ENCODE assay signal across 24 mouse cellular contexts in the genomic region with DNA sequence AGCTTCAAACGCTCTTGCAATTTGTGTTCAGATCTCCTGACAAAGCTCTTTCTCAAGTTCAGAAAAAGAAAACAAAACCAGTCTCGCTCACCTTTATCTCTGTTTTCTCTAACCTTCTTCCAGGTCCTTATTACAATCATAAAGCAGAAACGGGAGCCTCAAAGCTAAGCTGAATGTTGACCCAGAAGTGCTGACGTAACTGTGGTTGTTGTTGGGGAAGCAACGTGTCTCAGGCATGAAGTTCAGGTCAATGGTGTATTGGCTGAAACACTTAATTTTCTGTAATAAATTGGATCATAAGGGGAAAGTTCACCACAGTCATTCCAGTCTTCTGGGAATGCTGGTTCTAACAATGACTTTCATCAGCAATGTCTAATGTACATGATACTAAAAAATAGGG.
A peak's percentile ranks its signal among the peaks of the same experiment; 100 is the strongest.
DNase-seq lines count a peak whose midpoint lies in the region; ATAC-seq and TF ChIP-seq lines count a peak whose summit lies in the region.
"Had no signal": no experiment of that assay in that cellular context is flagged by ENCODE, and none has a peak within 500 bp of the region (broad histone marks: within the 10 kb centered on the region; RNA-seq: fewer than 3 reads in every experiment).

No protein-coding gene starts in this region.

- no peaks in the 10 kb centered on the region for H3K79me2 ChIP-seq in liver, adult 2 months (ENCODE audit: control insufficient read depth, insufficient read depth, low read length)

- no peaks in the 10 kb centered on the region for H3K9me3 ChIP-seq in forebrain, embryonic 15.5 days
- H3K9me3 ChIP-seq in forebrain, embryonic 10.5 days: no peaks in the 10 kb centered on the region
- H3K9me3 ChIP-seq in hindbrain, postnatal 0 days (ENCODE audit: low read length): no peaks in the 10 kb centered on the region
- no peaks in the 10 kb centered on the region for H3K9me3 ChIP-seq in hindbrain, embryonic 13.5 days
- no peaks in the 10 kb centered on the region for H3K9me3 ChIP-seq in liver, embryonic 11.5 days (ENCODE audit: control insufficient read depth, low read length)
- H3K9me3 ChIP-seq: embryonic facial prominence, embryonic 12.5 days; embryonic facial prominence, embryonic 15.5 days; heart, embryonic 10.5 days; heart, embryonic 13.5 days; hindbrain, embryonic 15.5 days; intestine, embryonic 15.5 days had no signal

- no peak for TF ChIP-seq POLR2A in liver, adult 2 months (IDR thresholded peaks at IDR 0.05; ENCODE audit: extremely low read depth, insufficient read depth, low read length)

- DNase-seq in forebrain, embryonic 10.5 days (ENCODE audit: extremely low spot score, low spot score): no peak
- no peak for DNase-seq in hindbrain, postnatal 0 days (ENCODE audit: low spot score)
- peak; percentile 87 for DNase-seq in liver, adult 2 months (ENCODE audit: extremely low read depth, low read depth, low spot score)
- DNase-seq in liver, embryonic 11.5 days (ENCODE audit: low spot score): no peak
- DNase-seq: adrenal gland, adult 2 months; adrenal gland, postnatal 14 days; B cell, adult 2 months; cerebellum, adult 11 months; gastrocnemius, postnatal 10 days; gastrocnemius, postnatal 36 days; heart, adult 2 months; heart, postnatal 14 days; heart, postnatal 4 days; kidney, adult 11 months had no signal

- TF ChIP-seq CTCF in hindbrain, postnatal 0 days (IDR thresholded peaks at IDR 0.05; ENCODE audit: low read depth): no peak
- TF ChIP-seq CTCF in liver, adult 2 months (IDR thresholded peaks at IDR 0.05; ENCODE audit: low read depth, low read length): no peak

- 44% methylated on average over 5 of the region's 5 CpGs for WGBS in forebrain, embryonic 15.5 days
- WGBS in forebrain, embryonic 10.5 days: 86% methylated on average over 5 of the region's 5 CpGs
- WGBS in hindbrain, postnatal 0 days: 64% methylated on average over 5 of the region's 5 CpGs
- WGBS in hindbrain, embryonic 13.5 days: 81% methylated on average over 5 of the region's 5 CpGs
- 51% methylated on average over 5 of the region's 5 CpGs for WGBS in liver, adult 2 months
- WGBS in liver, embryonic 11.5 days: 70% methylated on average over 5 of the region's 5 CpGs

- no peak for ATAC-seq in forebrain, embryonic 15.5 days (replicated peaks)
- ATAC-seq in hindbrain, postnatal 0 days: no peak
- no peak for ATAC-seq in hindbrain, embryonic 13.5 days (ENCODE audit: low FRiP score)
- ATAC-seq in liver, embryonic 11.5 days (replicated peaks; ENCODE audit: low FRiP score): no peak
- ATAC-seq: intestine, embryonic 15.5 days had no signal

- no peaks in the 10 kb centered on the region for H3K36me3 ChIP-seq in forebrain, embryonic 15.5 days
- no peaks in the 10 kb centered on the region for H3K36me3 ChIP-seq in forebrain, embryonic 10.5 days (replicated peaks)
- H3K36me3 ChIP-seq in hindbrain, postnatal 0 days (ENCODE audit: insufficient read depth, low read length): no peaks in the 10 kb centered on the region
- H3K36me3 ChIP-seq in hindbrain, embryonic 13.5 days: no peaks in the 10 kb centered on the region
- no peaks in the 10 kb centered on the region for H3K36me3 ChIP-seq in liver, adult 2 months (ENCODE audit: control insufficient read depth, insufficient read depth, low read length)
- H3K36me3 ChIP-seq in liver, embryonic 11.5 days (ENCODE audit: control insufficient read depth, insufficient read depth, low read length): no peaks in the 10 kb centered on the region
- H3K36me3 ChIP-seq: embryonic facial prominence, embryonic 12.5 days; embryonic facial prominence, embryonic 15.5 days; G1E; heart, embryonic 10.5 days; heart, embryonic 13.5 days; hindbrain, embryonic 15.5 days; intestine, embryonic 15.5 days had no signal

- H3K4me3 ChIP-seq in forebrain, embryonic 15.5 days: no peak overlapping the region
- H3K4me3 ChIP-seq in forebrain, embryonic 10.5 days: no peak overlapping the region
- no peak overlapping the region for H3K4me3 ChIP-seq in hindbrain, postnatal 0 days (ENCODE audit: low read length)
- H3K4me3 ChIP-seq in hindbrain, embryonic 13.5 days: no peak overlapping the region
- no peak overlapping the region for H3K4me3 ChIP-seq in liver, adult 2 months (ENCODE audit: insufficient read depth, low read depth, low read length)
- H3K4me3 ChIP-seq in liver, embryonic 11.5 days (ENCODE audit: low read depth, low read length): no peak overlapping the region
- H3K4me3 ChIP-seq: embryonic facial prominence, embryonic 12.5 days; embryonic facial prominence, embryonic 15.5 days; heart, adult 2 months; heart, embryonic 10.5 days; heart, embryonic 13.5 days; hindbrain, embryonic 15.5 days; intestine, embryonic 15.5 days had no signal

- H3K27me3 ChIP-seq in forebrain, embryonic 15.5 days: no peaks in the 10 kb centered on the region
- no peaks in the 10 kb centered on the region for H3K27me3 ChIP-seq in forebrain, embryonic 10.5 days (ENCODE audit: poor library complexity, severe bottlenecking)
- no peaks in the 10 kb centered on the region for H3K27me3 ChIP-seq in hindbrain, postnatal 0 days (ENCODE audit: insufficient read depth, low read length)
- H3K27me3 ChIP-seq in hindbrain, embryonic 13.5 days: no peaks in the 10 kb centered on the region
- no peaks in the 10 kb centered on the region for H3K27me3 ChIP-seq in liver, adult 2 months (ENCODE audit: control insufficient read depth, insufficient read depth, low read length)
- no peaks in the 10 kb centered on the region for H3K27me3 ChIP-seq in liver, embryonic 11.5 days (replicated peaks; ENCODE audit: control insufficient read depth, insufficient read depth, low read length)
- H3K27me3 ChIP-seq: CH12.LX; embryonic facial prominence, embryonic 12.5 days; embryonic facial prominence, embryonic 15.5 days; heart, embryonic 13.5 days; hindbrain, embryonic 15.5 days; intestine, embryonic 15.5 days had no signal

- H3K4me1 ChIP-seq in forebrain, embryonic 15.5 days: no peaks in the 10 kb centered on the region
- no peaks in the 10 kb centered on the region for H3K4me1 ChIP-seq in forebrain, embryonic 10.5 days
- no peaks in the 10 kb centered on the region for H3K4me1 ChIP-seq in hindbrain, postnatal 0 days (ENCODE audit: insufficient read depth, low read length)
- no peaks in the 10 kb centered on the region for H3K4me1 ChIP-seq in hindbrain, embryonic 13.5 days (replicated peaks)
- H3K4me1 ChIP-seq in liver, adult 2 months (ENCODE audit: control insufficient read depth, insufficient read depth, low read length): no peaks in the 10 kb centered on the region
- no peaks in the 10 kb centered on the region for H3K4me1 ChIP-seq in liver, embryonic 11.5 days (replicated peaks; ENCODE audit: control insufficient read depth, insufficient read depth, low read length)
- H3K4me1 ChIP-seq: embryonic facial prominence, embryonic 12.5 days; embryonic facial prominence, embryonic 15.5 days; heart, embryonic 13.5 days; hindbrain, embryonic 15.5 days; intestine, embryonic 15.5 days had no signal

- no peak overlapping the region for H3K27ac ChIP-seq in forebrain, embryonic 15.5 days (replicated peaks)
- no peak overlapping the region for H3K27ac ChIP-seq in forebrain, embryonic 10.5 days
- no peak overlapping the region for H3K27ac ChIP-seq in hindbrain, postnatal 0 days
- no peak overlapping the region for H3K27ac ChIP-seq in hindbrain, embryonic 13.5 days
- no peak overlapping the region for H3K27ac ChIP-seq in liver, adult 2 months (replicated peaks; ENCODE audit: insufficient read depth, low read depth, low read length)
- H3K27ac ChIP-seq in liver, embryonic 11.5 days (ENCODE audit: low read depth, low read length): no peak overlapping the region
- H3K27ac ChIP-seq: embryonic facial prominence, embryonic 12.5 days; embryonic facial prominence, embryonic 15.5 days; heart, adult 2 months; heart, embryonic 10.5 days; heart, embryonic 13.5 days; hindbrain, embryonic 15.5 days; intestine, embryonic 15.5 days had no signal

- no peak overlapping the region for H3K9ac ChIP-seq in forebrain, embryonic 15.5 days (replicated peaks)
- no peak overlapping the region for H3K9ac ChIP-seq in hindbrain, postnatal 0 days (replicated peaks; ENCODE audit: low read length)
- H3K9ac ChIP-seq in hindbrain, embryonic 13.5 days: no peak overlapping the region
- H3K9ac ChIP-seq in liver, adult 2 months (ENCODE audit: low read depth, low read length): no peak overlapping the region
- no peak overlapping the region for H3K9ac ChIP-seq in liver, embryonic 11.5 days (ENCODE audit: low read depth, low read length)
- H3K9ac ChIP-seq: embryonic facial prominence, embryonic 12.5 days; embryonic facial prominence, embryonic 15.5 days; heart, embryonic 13.5 days; hindbrain, embryonic 15.5 days; intestine, embryonic 15.5 days had no signal

- peak overlapping the region; percentile 19; the same call in 1 of the 2 replicates for H3K4me2 ChIP-seq in forebrain, embryonic 15.5 days (replicated peaks)
- 0 out of 2 replicates have a peak overlapping the region, but pooled peaks have one; percentile 13 for H3K4me2 ChIP-seq in hindbrain, postnatal 0 days (ENCODE audit: low read depth, low read length)
- H3K4me2 ChIP-seq in hindbrain, embryonic 13.5 days: no peak overlapping the region
- no peak overlapping the region for H3K4me2 ChIP-seq in liver, embryonic 11.5 days
- H3K4me2 ChIP-seq: embryonic facial prominence, embryonic 12.5 days; embryonic facial prominence, embryonic 15.5 days; heart, embryonic 13.5 days; hindbrain, embryonic 15.5 days; intestine, embryonic 15.5 days had no signal

Comparison
In these comparisons a context has a peak if more than half of its experiments do, and no peak if none do; other contexts are left out.
1. H3K4me2 ChIP-seq: peak in forebrain, embryonic 15.5 days (single experiment) and hindbrain, postnatal 0 days (single experiment); none in hindbrain, embryonic 13.5 days (single experiment) and liver, embryonic 11.5 days (single experiment).